Mouse (Mus musculus): ENCODE measurements around the gene Slc2a1. TPM values are rescaled to one million over a fixed set of nuclear protein-coding genes. Genes with fewer than 3 reads are reported as not detected.

Slc2a1 gene
- polyA plus RNA-seq, 1 experiment from 2014 or later: 89.5 TPM

DNA sequence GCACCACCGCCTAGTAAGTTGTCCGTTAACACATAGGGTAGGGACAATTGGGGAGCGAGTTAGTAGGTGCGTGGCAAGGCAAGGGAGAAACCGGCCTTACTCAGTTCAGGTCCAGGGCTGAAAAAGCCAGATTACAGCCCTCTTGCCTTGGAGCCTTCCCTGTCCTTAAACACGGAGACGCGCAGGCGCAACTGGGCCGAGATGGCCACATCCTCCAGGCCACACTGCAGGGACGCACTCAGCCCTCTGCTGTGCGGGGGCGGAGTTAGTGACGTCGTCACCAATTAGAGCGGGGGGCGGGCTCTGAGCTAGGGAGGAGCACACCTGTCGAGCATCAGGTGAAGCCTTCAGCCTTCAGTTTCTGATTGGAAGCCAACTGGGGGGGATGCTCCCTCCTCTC lies 29.7 kb downstream of the Slc2a1 start:
- Histone ChIP-seq H3K4me2 (replicated peaks) (peak overlapping the region; percentile 44), H3K4me3 (peak overlapping the region; percentile 26), H3K9me3 (no peaks in the 10 kb centered on the region), H3K27ac (replicated peaks) (no peak overlapping the region), H3K9ac (replicated peaks) (no peak overlapping the region; the same call in 1 of the 2 replicates), H3K36me3 (peaks cover 30% of the 10 kb centered on the region), H3K27me3 (no peaks in the 10 kb centered on the region), H3K4me1 (peaks cover 15% of the 10 kb centered on the region)
- peak; percentile 79 for ATAC-seq (replicated peaks)
- WGBS: 8% methylated on average over 18 of the region's 18 CpGs

GRCm38 (mm10) chr4:119138776-119139175 lies 30.3 kb downstream of the Slc2a1 start:
- no peak for ATAC-seq (replicated peaks)
- whole genome bisulfite sequencing: 52% methylated on average over 8 of the region's 8 CpGs
- H3K9me3 ChIP-seq: no peaks in the 10 kb centered on the region
- H3K9ac ChIP-seq (replicated peaks): no peak overlapping the region
- H3K4me3 ChIP-seq: peak overlapping the region; percentile 26
- peak overlapping the region; percentile 44 for H3K4me2 ChIP-seq (replicated peaks)
- H3K36me3 ChIP-seq: peaks cover 25% of the 10 kb centered on the region
- peaks cover 15% of the 10 kb centered on the region for H3K4me1 ChIP-seq
- no peaks in the 10 kb centered on the region for H3K27me3 ChIP-seq
- peak overlapping the region; percentile 17; the same call in 1 of the 2 replicates for H3K27ac ChIP-seq (replicated peaks)

- no peaks in the 10 kb centered on the region for H3K27me3 ChIP-seq
- WGBS: 41% methylated on average over 3 of the region's 3 CpGs
- no peak overlapping the region for H3K4me3 ChIP-seq
- H3K9ac ChIP-seq (replicated peaks): no peak overlapping the region
- no peak overlapping the region for H3K4me2 ChIP-seq (replicated peaks)
- peaks cover 17% of the 10 kb centered on the region for H3K36me3 ChIP-seq
- no peak overlapping the region for H3K27ac ChIP-seq (replicated peaks)
- ATAC-seq (replicated peaks): no peak
- H3K4me1 ChIP-seq: peaks cover 15% of the 10 kb centered on the region
- no peaks in the 10 kb centered on the region for H3K9me3 ChIP-seq
Observed at GRCm38 (mm10) chr4:119140126-119140525, 31.6 kb downstream of the Slc2a1 start.

- H3K4me2 ChIP-seq (replicated peaks): no peak overlapping the region
- H3K27ac ChIP-seq (replicated peaks): no peak overlapping the region
- no peaks in the 10 kb centered on the region for H3K9me3 ChIP-seq
- 55% methylated on average over 10 of the region's 10 CpGs for WGBS
- peaks cover 15% of the 10 kb centered on the region for H3K4me1 ChIP-seq
- ATAC-seq (replicated peaks): no peak; the same call in 1 of the 2 replicates
- no peaks in the 10 kb centered on the region for H3K27me3 ChIP-seq
- H3K36me3 ChIP-seq: peaks cover 6% of the 10 kb centered on the region; the same call in 1 of the 2 replicates
- no peak overlapping the region for H3K9ac ChIP-seq (replicated peaks)
- H3K4me3 ChIP-seq: no peak overlapping the region
Observed at GRCm38 (mm10) chr4:119141191-119141590, 32.7 kb downstream of the Slc2a1 start.

- Histone ChIP-seq H3K4me3 (peak overlapping the region; percentile 28), H3K4me1 (peaks cover 15% of the 10 kb centered on the region), H3K36me3 (no peaks in the 10 kb centered on the region), H3K27ac (replicated peaks) (peak overlapping the region; percentile 62), H3K9me3 (no peaks in the 10 kb centered on the region), H3K27me3 (no peaks in the 10 kb centered on the region), H3K4me2 (replicated peaks) (peak overlapping the region; percentile 43), H3K9ac (replicated peaks) (no peak overlapping the region; the same call in 1 of the 2 replicates)
- ATAC-seq (replicated peaks): peak; percentile 74
- WGBS: 24% methylated on average over 24 of the region's 24 CpGs
Observed at GRCm38 (mm10) chr4:119142230-119142871, 33.8 kb downstream of the Slc2a1 start.

GRCm38 (mm10) chr4:119146816-119147215 lies 38.3 kb downstream of the Slc2a1 start:
- no peaks in the 10 kb centered on the region for H3K27me3 ChIP-seq
- peaks cover 6% of the 10 kb centered on the region; the same call in 1 of the 2 replicates for H3K4me1 ChIP-seq
- H3K9ac ChIP-seq (replicated peaks): no peak overlapping the region
- ATAC-seq (replicated peaks): no peak
- H3K9me3 ChIP-seq: no peaks in the 10 kb centered on the region
- H3K36me3 ChIP-seq: no peaks in the 10 kb centered on the region
- WGBS: 82% methylated on average over 7 of the region's 7 CpGs
- no peak overlapping the region for H3K4me2 ChIP-seq (replicated peaks)
- H3K4me3 ChIP-seq: no peak overlapping the region
- H3K27ac ChIP-seq (replicated peaks): no peak overlapping the region

GRCm38 (mm10) chr4:119147347-119147746 lies 38.8 kb downstream of the Slc2a1 start:
- 96% methylated on average over 5 of the region's 5 CpGs for WGBS
- Histone ChIP-seq H3K4me1 (peaks cover 5% of the 10 kb centered on the region; the same call in 1 of the 2 replicates), H3K4me2 (replicated peaks) (no peak overlapping the region), H3K9me3 (no peaks in the 10 kb centered on the region), H3K36me3 (no peaks in the 10 kb centered on the region), H3K9ac (replicated peaks) (no peak overlapping the region), H3K4me3 (no peak overlapping the region), H3K27me3 (no peaks in the 10 kb centered on the region), H3K27ac (replicated peaks) (no peak overlapping the region)
- ATAC-seq (replicated peaks): no peak

DNA sequence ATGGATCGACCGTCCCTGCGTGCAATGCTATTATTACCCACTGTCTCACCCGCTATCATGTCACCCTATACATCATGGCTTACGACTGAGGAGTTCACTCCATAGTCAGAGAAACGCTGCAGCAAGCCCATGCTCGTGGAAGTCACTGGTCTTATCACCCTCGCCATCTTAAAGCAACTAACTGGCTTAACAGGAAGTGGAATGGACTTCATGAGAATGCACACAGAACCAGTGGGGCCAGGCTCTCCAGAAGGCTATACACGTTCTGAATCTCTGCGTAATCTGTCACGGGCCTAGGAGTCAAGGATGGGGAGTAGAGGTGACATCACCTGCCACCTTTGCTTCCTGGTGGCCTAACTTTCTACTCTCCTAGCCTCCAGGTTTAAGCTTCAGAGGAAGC lies 40.2 kb downstream of the Slc2a1 start:
- WGBS: 91% methylated on average over 11 of the region's 11 CpGs

DNA sequence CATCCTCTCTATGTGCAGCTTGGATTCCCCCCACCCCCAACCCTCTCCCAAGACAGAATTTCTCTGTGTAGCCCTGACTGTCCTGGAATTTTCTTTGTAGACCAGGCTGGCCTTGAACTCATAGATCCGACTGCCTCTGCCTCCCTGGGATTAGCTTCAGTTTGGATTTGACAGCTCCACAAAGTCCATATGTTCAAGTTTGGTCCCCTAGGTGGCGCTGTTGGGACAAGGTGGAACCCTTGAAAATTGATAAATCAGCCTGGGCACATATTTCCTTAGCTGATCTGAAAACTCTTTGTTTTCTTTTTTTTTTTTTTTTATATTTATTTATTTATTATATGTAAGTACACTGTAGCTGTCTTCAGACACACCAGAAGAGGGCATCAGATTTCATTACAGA lies 48.7 kb downstream of the Slc2a1 start:
- Histone ChIP-seq H3K9ac (replicated peaks) (no peak overlapping the region), H3K27me3 (no peaks in the 10 kb centered on the region), H3K4me3 (no peak overlapping the region), H3K9me3 (no peaks in the 10 kb centered on the region), H3K4me1 (no peaks in the 10 kb centered on the region), H3K4me2 (replicated peaks) (no peak overlapping the region), H3K27ac (replicated peaks) (no peak overlapping the region), H3K36me3 (no peaks in the 10 kb centered on the region)
- WGBS: 27% methylated on average over 2 of the region's 2 CpGs
- no peak for ATAC-seq (replicated peaks)

More for the DNA sequence above, 40.2 kb downstream of the Slc2a1 start:
- Histone ChIP-seq H3K27me3 (no peaks in the 10 kb centered on the region), H3K4me3 (no peak overlapping the region), H3K4me1 (no peaks in the 10 kb centered on the region), H3K27ac (replicated peaks) (no peak overlapping the region), H3K9me3 (no peaks in the 10 kb centered on the region), H3K9ac (replicated peaks) (no peak overlapping the region), H3K36me3 (no peaks in the 10 kb centered on the region), H3K4me2 (replicated peaks) (no peak overlapping the region)
- ATAC-seq (replicated peaks): no peak

GRCm38 (mm10) chr4:119157891-119158290 lies 49.4 kb downstream of the Slc2a1 start:
- 85% methylated on average over 5 of the region's 5 CpGs for WGBS
- Histone ChIP-seq H3K4me1 (no peaks in the 10 kb centered on the region), H3K27me3 (no peaks in the 10 kb centered on the region), H3K4me3 (no peak overlapping the region), H3K4me2 (replicated peaks) (no peak overlapping the region), H3K9me3 (no peaks in the 10 kb centered on the region), H3K36me3 (no peaks in the 10 kb centered on the region), H3K27ac (replicated peaks) (no peak overlapping the region), H3K9ac (replicated peaks) (no peak overlapping the region)
- no peak for ATAC-seq (replicated peaks)

- no peaks in the 10 kb centered on the region for H3K9me3 ChIP-seq
- ATAC-seq (replicated peaks): no peak
- H3K4me3 ChIP-seq: no peak overlapping the region
- no peak overlapping the region for H3K4me2 ChIP-seq (replicated peaks)
- H3K9ac ChIP-seq (replicated peaks): no peak overlapping the region
- 81% methylated on average over 3 of the region's 3 CpGs for WGBS
- H3K27me3 ChIP-seq: no peaks in the 10 kb centered on the region
- H3K4me1 ChIP-seq: no peaks in the 10 kb centered on the region
- H3K27ac ChIP-seq (replicated peaks): no peak overlapping the region
- no peaks in the 10 kb centered on the region for H3K36me3 ChIP-seq
Observed at GRCm38 (mm10) chr4:119161358-119161757, 52.8 kb downstream of the Slc2a1 start.

DNA sequence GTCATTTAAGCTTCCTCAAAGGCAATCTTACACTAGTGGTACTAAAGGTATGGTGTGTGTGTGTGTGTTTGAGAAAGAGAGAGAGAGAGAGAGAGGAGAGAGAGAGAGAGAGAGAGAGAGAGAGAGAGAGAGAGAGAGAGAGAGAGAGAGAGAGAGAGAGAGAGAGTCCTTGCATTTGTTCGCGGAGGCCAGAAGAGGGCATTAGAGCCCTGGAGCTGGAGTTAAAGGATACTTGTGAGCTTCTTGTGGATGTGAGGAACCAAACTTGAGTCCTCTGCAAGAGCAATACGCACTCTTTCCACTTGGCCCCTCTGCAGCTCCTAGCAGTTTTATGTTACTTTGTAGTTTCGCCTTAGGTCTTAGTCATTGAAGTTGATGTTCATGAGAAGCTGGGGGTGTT lies 54.5 kb downstream of the Slc2a1 start:
- no peaks in the 10 kb centered on the region for H3K4me1 ChIP-seq
- no peaks in the 10 kb centered on the region for H3K36me3 ChIP-seq
- no peak overlapping the region for H3K9ac ChIP-seq (replicated peaks)
- no peak overlapping the region for H3K27ac ChIP-seq (replicated peaks)
- WGBS: 68% methylated on average over 4 of the region's 4 CpGs
- no peak overlapping the region for H3K4me2 ChIP-seq (replicated peaks)
- H3K27me3 ChIP-seq: no peaks in the 10 kb centered on the region
- H3K4me3 ChIP-seq: no peak overlapping the region
- no peaks in the 10 kb centered on the region for H3K9me3 ChIP-seq
- no peak for ATAC-seq (replicated peaks)

- 84% methylated on average over 7 of the region's 7 CpGs for WGBS
- Histone ChIP-seq H3K4me3 (no peak overlapping the region), H3K27ac (replicated peaks) (no peak overlapping the region), H3K9me3 (no peaks in the 10 kb centered on the region), H3K4me1 (no peaks in the 10 kb centered on the region), H3K36me3 (peaks cover 5% of the 10 kb centered on the region; the same call in 1 of the 2 replicates), H3K27me3 (no peaks in the 10 kb centered on the region), H3K4me2 (replicated peaks) (no peak overlapping the region), H3K9ac (replicated peaks) (no peak overlapping the region)
- no peak for ATAC-seq (replicated peaks)
Observed at GRCm38 (mm10) chr4:119165916-119166315, 57.4 kb downstream of the Slc2a1 start.
